Mouse (Mus musculus) liver, adult 2 months (tissue): ENCODE results near the gene Scamp4. TPM values are rescaled to one million over a fixed set of nuclear protein-coding genes. Genes with fewer than 3 reads are reported as not detected.

Source experiments
- DNase-seq: peaks from one replicate; pipeline ENCODE4 v3.0.0-alpha.2; 2011; ENCODE audit warnings: low read depth, low spot score; ENCODE audit errors: extremely low read depth
- H3K27ac ChIP-seq: fragments of 200-500 bp; replicated peaks from 2 replicates; pipeline ENCODE4 v1.5.1; 2012; ENCODE audit warnings: low read depth, mild to moderate bottlenecking, control low read depth, inconsistent platforms, low read length; ENCODE audit not compliant: insufficient read depth
- H3K27me3 ChIP-seq: fragments of 200-500 bp; 2 replicates; pipeline ENCODE4 v1.6.1; 2012; ENCODE audit warnings: mild to moderate bottlenecking, moderate library complexity, low read length, inconsistent platforms; ENCODE audit not compliant: control insufficient read depth, insufficient read depth
- H3K36me3 ChIP-seq: fragments of 200-500 bp; 2 replicates; pipeline ENCODE4 v1.6.1; 2012; ENCODE audit warnings: low read length, inconsistent platforms; ENCODE audit not compliant: control insufficient read depth, insufficient read depth
- H3K4me1 ChIP-seq: fragments of 200-500 bp; 2 replicates; pipeline ENCODE4 v1.6.1; 2011; ENCODE audit warnings: low read length; ENCODE audit not compliant: control insufficient read depth, insufficient read depth
- H3K4me3 ChIP-seq: fragments of 200-500 bp; 2 replicates; pipeline ENCODE4 v1.5.1; 2011; ENCODE audit warnings: low read depth, mild to moderate bottlenecking, control low read depth, low read length, moderate library complexity; ENCODE audit not compliant: insufficient read depth
- H3K79me2 ChIP-seq: fragments of 200-500 bp; 2 replicates; pipeline ENCODE4 v1.6.1; 2012; ENCODE audit warnings: inconsistent platforms, mild to moderate bottlenecking, low read length, moderate library complexity; ENCODE audit not compliant: control insufficient read depth, insufficient read depth
- H3K9ac ChIP-seq: fragments of 200-500 bp; 2 replicates; pipeline ENCODE4 v1.6.1; 2012; ENCODE audit warnings: low read depth, mild to moderate bottlenecking, control low read depth, inconsistent platforms, low read length
- CTCF ChIP-seq: fragments of 200-500 bp; IDR thresholded peaks from 2 replicates; pipeline ENCODE4 v1.5.1; 2011; ENCODE audit warnings: low read depth, low read length, control low read depth
- POLR2A ChIP-seq: fragments of 200-500 bp; IDR thresholded peaks from 2 replicates; pipeline ENCODE4 v1.6.1; 2011; ENCODE audit warnings: low read length, control low read depth; ENCODE audit not compliant: insufficient read depth; ENCODE audit errors: extremely low read depth
- WGBS: fragments of 180-500 bp; shearing (Covaris S2); methylation state at CpG from one replicate; pipeline ENCODE4 v1.1.7; 2018; 5-methylcytosine and 5-hydroxymethylcytosine counted together
- polyA plus RNA-seq: library from polyadenylated mRNA; depleted of rRNA; stranded (reverse); fragments of >200 nt; gene quantifications from 2 replicates; pipeline ENCODE4 v1.2.3, GENCODE M21; 2012
- total RNA-seq: library from RNA; depleted of rRNA; stranded (reverse); fragments of >200 nt; gene quantifications from 2 replicates; pipeline ENCODE4 v1.2.3, GENCODE M21; 2014

Gene Scamp4
- total and polyA plus RNA-seq, 2 experiments, result 7.6 to 63.2 TPM

DNA sequence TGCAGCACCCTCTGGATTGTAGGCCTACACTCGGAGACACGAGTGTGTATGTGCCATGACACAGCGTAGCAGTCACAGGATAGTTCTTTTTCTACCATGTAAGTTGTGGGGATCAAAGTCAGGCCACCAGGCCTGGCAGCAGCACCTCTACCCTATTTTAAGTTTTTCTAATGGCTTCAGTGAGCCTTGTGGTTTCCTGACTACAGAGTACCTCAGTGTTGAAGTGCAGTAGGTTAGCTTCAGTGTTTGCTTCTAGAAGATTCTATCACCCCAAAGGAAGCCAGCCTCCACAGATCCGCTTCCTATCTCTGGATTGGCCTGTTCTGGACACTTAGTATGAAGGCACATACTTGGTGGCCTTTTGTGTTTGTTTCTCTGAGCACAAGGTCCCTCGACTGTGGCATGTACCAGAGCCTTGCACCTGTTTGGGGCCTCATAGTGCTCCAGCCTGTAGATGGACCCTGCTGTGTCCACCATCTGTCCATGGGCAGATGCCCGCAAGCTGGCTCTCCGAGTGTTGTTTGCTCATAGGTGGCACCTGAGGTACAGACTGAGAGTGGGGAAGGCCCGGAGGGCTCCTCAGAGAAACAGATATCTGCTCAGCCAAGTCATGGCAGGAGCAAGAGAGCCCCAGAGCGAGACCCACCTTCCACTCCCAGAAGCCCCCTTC is 7.6 kb downstream of the Scamp4 start:
- Histone ChIP-seq H3K36me3 (no peaks in the 10 kb centered on the region), H3K27me3 (no peaks in the 10 kb centered on the region), H3K9ac (no peak overlapping the region), H3K4me3 (no peak overlapping the region), H3K79me2 (peaks cover 16% of the 10 kb centered on the region), H3K4me1 (no peaks in the 10 kb centered on the region), H3K27ac (no peak overlapping the region)
- TF ChIP-seq POLR2A (no peak), CTCF (no peak)
- 92% methylated on average over 9 of the region's 9 CpGs for WGBS
- DNase-seq, result no peak

GRCm38 (mm10) chr10:80611024-80611423 is 8.4 kb downstream of the Scamp4 start:
- no peaks in the 10 kb centered on the region for H3K36me3 ChIP-seq
- TF ChIP-seq POLR2A, result no peak
- peak; percentile 92 for TF ChIP-seq CTCF
- 52% methylated on average over 4 of the region's 4 CpGs for WGBS
- no peak overlapping the region for H3K4me3 ChIP-seq
- no peaks in the 10 kb centered on the region for H3K27me3 ChIP-seq
- DNase-seq, result no peak
- H3K9ac ChIP-seq, result no peak overlapping the region
- no peak overlapping the region for H3K27ac ChIP-seq
- peaks cover 16% of the 10 kb centered on the region for H3K79me2 ChIP-seq
- H3K4me1 ChIP-seq, result peaks cover under 1% of the 10 kb centered on the region; the same call in 1 of the 2 replicates

DNA sequence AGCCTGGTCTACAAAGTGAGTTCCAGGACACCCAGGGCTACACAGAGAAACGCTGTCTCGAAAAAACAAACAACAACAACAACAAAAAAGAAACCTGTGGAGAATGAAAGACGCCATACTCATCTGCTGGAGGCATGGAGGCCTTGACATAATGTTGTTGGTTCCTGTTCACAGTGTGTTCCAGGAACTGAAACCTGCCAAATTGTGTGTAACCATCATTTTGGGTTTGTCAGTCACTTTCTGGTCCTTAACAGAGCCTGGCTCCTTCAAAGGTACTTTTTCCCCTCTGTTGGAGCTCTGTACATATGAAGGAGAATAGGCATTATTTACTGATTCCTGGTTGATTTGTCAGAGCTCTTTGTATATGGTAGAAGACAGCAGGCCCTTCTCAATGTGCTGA is 9.2 kb downstream of the Scamp4 start:
- Histone ChIP-seq H3K27ac (no peak overlapping the region), H3K4me1 (peaks cover 6% of the 10 kb centered on the region; the same call in 1 of the 2 replicates), H3K4me3 (no peak overlapping the region), H3K9ac (no peak overlapping the region), H3K36me3 (no peaks in the 10 kb centered on the region), H3K27me3 (no peaks in the 10 kb centered on the region), H3K79me2 (peaks cover 8% of the 10 kb centered on the region)
- 93% methylated on average over 3 of the region's 3 CpGs for WGBS
- TF ChIP-seq POLR2A (no peak), CTCF (no peak)
- no peak for DNase-seq

DNA sequence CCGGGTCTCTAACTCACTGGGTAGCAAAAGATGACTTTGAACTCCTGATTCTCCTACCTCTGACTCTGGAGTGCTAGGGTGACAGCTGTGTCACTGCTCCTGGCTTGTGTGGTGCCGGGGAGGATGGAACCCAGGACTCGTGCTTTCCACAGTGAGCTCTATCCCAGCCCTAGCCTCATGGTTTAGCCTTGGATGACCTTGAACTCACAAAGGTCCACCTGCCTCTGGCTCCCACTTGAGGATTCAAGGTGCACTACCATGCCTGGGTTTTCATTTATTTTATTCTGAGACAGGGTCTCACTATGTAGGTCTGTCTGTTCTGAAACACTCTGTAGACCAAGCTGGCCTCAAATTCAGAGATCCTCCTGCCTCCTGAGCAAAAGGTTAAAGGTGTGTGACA is 11.1 kb downstream of the Scamp4 start:
- TF ChIP-seq CTCF (no peak), POLR2A (no peak)
- WGBS, result 53% methylated on average over 3 of the region's 3 CpGs
- H3K27me3 ChIP-seq, result no peaks in the 10 kb centered on the region
- H3K27ac ChIP-seq, result no peak overlapping the region
- H3K36me3 ChIP-seq, result no peaks in the 10 kb centered on the region
- peaks cover 6% of the 10 kb centered on the region; the same call in 1 of the 2 replicates for H3K4me1 ChIP-seq
- H3K79me2 ChIP-seq, result no peaks in the 10 kb centered on the region
- DNase-seq, result no peak
- H3K9ac ChIP-seq, result no peak overlapping the region
- no peak overlapping the region for H3K4me3 ChIP-seq

GRCm38 (mm10) chr10:80614351-80614750 is 11.7 kb downstream of the Scamp4 start:
- no peak overlapping the region for H3K27ac ChIP-seq
- TF ChIP-seq POLR2A (no peak), CTCF (no peak)
- no peaks in the 10 kb centered on the region for H3K36me3 ChIP-seq
- no peaks in the 10 kb centered on the region for H3K27me3 ChIP-seq
- WGBS, result 91% methylated on average over 6 of the region's 6 CpGs
- no peak overlapping the region for H3K4me3 ChIP-seq
- no peaks in the 10 kb centered on the region for H3K79me2 ChIP-seq
- no peak for DNase-seq
- no peak overlapping the region for H3K9ac ChIP-seq
- peaks cover 6% of the 10 kb centered on the region; the same call in 1 of the 2 replicates for H3K4me1 ChIP-seq

DNA sequence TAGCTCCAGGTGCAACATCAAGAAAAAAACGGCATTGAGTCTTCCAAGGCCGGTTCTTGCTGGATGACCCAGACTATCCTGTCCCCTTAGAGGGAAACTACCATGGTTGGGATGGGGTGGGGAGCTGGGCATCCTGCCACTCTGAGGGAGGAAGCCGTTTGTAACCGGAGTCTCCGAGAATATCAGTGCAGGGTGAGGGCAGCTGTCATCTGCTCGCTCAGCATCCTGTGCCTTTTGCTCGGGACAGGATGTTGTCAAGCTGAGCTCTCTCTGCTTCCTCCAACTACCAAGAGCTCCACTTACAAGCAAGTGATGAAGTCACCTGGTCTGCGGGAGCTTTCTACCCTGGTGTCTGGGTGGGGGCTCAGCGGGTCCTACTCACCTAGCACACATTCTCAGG is 15.5 kb downstream of the Scamp4 start:
- Histone ChIP-seq H3K79me2 (peaks cover 6% of the 10 kb centered on the region; the same call in 1 of the 2 replicates), H3K36me3 (no peaks in the 10 kb centered on the region), H3K27me3 (no peaks in the 10 kb centered on the region), H3K4me1 (peaks cover 13% of the 10 kb centered on the region; the same call in 1 of the 2 replicates), H3K9ac (no peak overlapping the region), H3K27ac (peak overlapping the region; percentile 39; the same call in 1 of the 2 replicates), H3K4me3 (no peak overlapping the region)
- 72% methylated on average over 9 of the region's 9 CpGs for WGBS
- TF ChIP-seq POLR2A, result no peak
- no peak for TF ChIP-seq CTCF
- no peak for DNase-seq
